Mouse (Mus musculus) limb, embryonic 14.5 days (tissue): ENCODE results near the gene Rab2b. TPM values are rescaled to one million over a fixed set of nuclear protein-coding genes. Genes with fewer than 3 reads are reported as not detected.
"Not testable (repeated sequence)": the region's sequence is repeated elsewhere in the genome, so short reads cannot be mapped to it uniquely, and the experiment has no call there.

Experiments
- ATAC-seq: fragments of 200-750 bp; cut with Nextera tagmentation; 2 replicates; pipeline ENCODE4 v1.8.0; 2017; ENCODE audit warnings: low read depth, moderate number of reproducible peaks, moderate TSS enrichment; ENCODE audit not compliant: low FRiP score
- DNase-seq: peaks from one replicate; pipeline ENCODE4 v3.0.0-alpha.2; 2015; ENCODE audit warnings: low spot score
- H3K27ac ChIP-seq: fragments of 300-500 bp; sonication (generic); replicated peaks from 2 replicates; pipeline ENCODE4 v1.5.1; 2014; ENCODE audit warnings: low read depth, mild to moderate bottlenecking, low read length, moderate library complexity, mixed read lengths
- H3K27me3 ChIP-seq: fragments of 300-500 bp; sonication (generic); 2 replicates; pipeline ENCODE4 v1.6.1; 2014; ENCODE audit warnings: low read length, mixed read lengths; ENCODE audit not compliant: control insufficient read depth, insufficient read depth
- H3K36me3 ChIP-seq: fragments of 300-500 bp; sonication (generic); 2 replicates; pipeline ENCODE4 v1.6.1; 2014; ENCODE audit warnings: mild to moderate bottlenecking, low read length, moderate library complexity, mixed read lengths; ENCODE audit not compliant: control insufficient read depth, insufficient read depth
- H3K4me1 ChIP-seq: fragments of 300-500 bp; sonication (generic); 2 replicates; pipeline ENCODE4 v1.6.1; 2014; ENCODE audit warnings: antibody characterized with exemption, low read length, mixed read lengths; ENCODE audit not compliant: control insufficient read depth, insufficient read depth
- H3K4me2 ChIP-seq: fragments of 300-500 bp; sonication (generic); replicated peaks from 2 replicates; pipeline ENCODE4 v1.6.1; 2014; ENCODE audit warnings: low read depth, mild to moderate bottlenecking, low read length, moderate library complexity; ENCODE audit not compliant: severe bottlenecking
- H3K4me3 ChIP-seq: fragments of 300-500 bp; sonication (generic); replicated peaks from 2 replicates; pipeline ENCODE4 v1.5.1; 2014; ENCODE audit warnings: low read length
- H3K9ac ChIP-seq: fragments of 300-500 bp; sonication (generic); 2 replicates; pipeline ENCODE4 v1.6.1; 2014; ENCODE audit warnings: mild to moderate bottlenecking, low read depth, low read length, moderate library complexity; ENCODE audit not compliant: severe bottlenecking
- H3K9me3 ChIP-seq: fragments of 300-500 bp; sonication (generic); 2 replicates; pipeline ENCODE4 v1.6.1; 2016; ENCODE audit warnings: low read length; ENCODE audit not compliant: control insufficient read depth
- POLR2A ChIP-seq: fragments of 200-500 bp; IDR thresholded peaks from 2 replicates; pipeline ENCODE4 v1.8.0; 2012; ENCODE audit warnings: inconsistent platforms, mild to moderate bottlenecking, moderate library complexity, borderline replicate concordance; ENCODE audit not compliant: insufficient read depth, insufficient read length; ENCODE audit errors: extremely low read depth
- WGBS: fragments of 180-500 bp; shearing (Covaris S2); extraction: QIAGEN DNeasy Blood & Tissue Kit; methylation state at CpG from one replicate; pipeline ENCODE4 v1.1.7; 2014; 5-methylcytosine and 5-hydroxymethylcytosine counted together
- polyA plus RNA-seq, 2 experiments: library from polyadenylated mRNA; depleted of rRNA in 1 of 2; stranded (reverse) in 1 of 2; unstranded in 1 of 2; fragments of >200 nt; fragmentation: Nextera tagmentation in 1 of 2; extraction: Ambion mirVana in 1 of 2; gene quantifications; 2 replicates each; pipeline versions ENCODE4 v1.2.1 to v1.2.3; 2012 to 2014

Rab2b gene
- polyA plus RNA-seq, 2 experiments: 21.4 to 29.5 TPM

GRCm38 (mm10) chr14:52313931-52314807 lies 34.8 kb upstream of the Rab2b start:
- H3K4me3 ChIP-seq: no peak overlapping the region

GRCm38 (mm10) chr14:52310906-52311305 lies 31.6 kb upstream of the Rab2b start:
- no peak for TF ChIP-seq POLR2A
- Histone ChIP-seq H3K4me2 (no peak overlapping the region), H3K9ac (no peak overlapping the region), H3K27ac (no peak overlapping the region), H3K4me1 (peaks cover 6% of the 10 kb centered on the region), H3K9me3 (no peaks in the 10 kb centered on the region), H3K27me3 (no peaks in the 10 kb centered on the region), H3K36me3 (peaks cover 54% of the 10 kb centered on the region), H3K4me3 (no peak overlapping the region)
- ATAC-seq: no peak
- no peak for DNase-seq
- WGBS: 93% methylated on average over 2 of the region's 2 CpGs

More at GRCm38 (mm10) chr14:52313931-52314807, 34.8 kb upstream of the Rab2b start:
- ATAC-seq (no peak), DNase-seq (no peak)
- Histone ChIP-seq H3K36me3 (peaks cover 51% of the 10 kb centered on the region), H3K4me1 (peaks cover 13% of the 10 kb centered on the region), H3K4me2 (peak overlapping the region; percentile 77), H3K27ac (no peak overlapping the region), H3K9me3 (no peaks in the 10 kb centered on the region), H3K27me3 (no peaks in the 10 kb centered on the region), H3K9ac (no peak overlapping the region)
- 85% methylated on average over 26 of the region's 26 CpGs for WGBS
- TF ChIP-seq POLR2A: no peak

DNA sequence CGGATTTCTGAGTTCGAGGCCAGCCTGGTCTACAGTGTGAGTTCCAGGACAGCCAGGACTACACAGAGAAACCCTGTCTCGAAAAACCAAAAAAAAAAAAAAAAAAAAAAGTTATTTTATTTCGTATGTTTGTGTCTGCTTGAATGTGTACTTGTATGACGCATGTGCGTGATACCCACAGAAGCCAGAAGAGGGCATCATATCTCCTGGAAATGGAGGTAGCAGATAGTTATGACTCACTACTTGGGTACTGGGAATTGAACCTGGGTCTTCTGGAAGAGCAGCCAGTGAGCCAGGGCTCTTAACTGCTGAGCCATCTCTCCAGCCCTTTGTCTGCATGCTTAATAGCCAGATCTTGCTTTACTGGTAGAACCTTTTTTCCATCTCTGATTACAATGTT lies 31.0 kb upstream of the Rab2b start:
- not testable (repeated sequence) for H3K4me1 ChIP-seq, DNase-seq, H3K9ac ChIP-seq, H3K27ac ChIP-seq, H3K4me2 ChIP-seq, ATAC-seq, H3K27me3 ChIP-seq, H3K4me3 ChIP-seq, H3K9me3 ChIP-seq
- WGBS: 92% methylated on average over 5 of the region's 6 CpGs
- H3K36me3 ChIP-seq: peaks cover 54% of the 10 kb centered on the region

- no peak for TF ChIP-seq POLR2A
- Histone ChIP-seq H3K27ac (no peak overlapping the region), H3K9me3 (no peaks in the 10 kb centered on the region), H3K27me3 (no peaks in the 10 kb centered on the region), H3K4me3 (no peak overlapping the region), H3K4me1 (peaks cover 4% of the 10 kb centered on the region; the same call in 1 of the 2 replicates), H3K4me2 (no peak overlapping the region), H3K9ac (no peak overlapping the region), H3K36me3 (peaks cover 17% of the 10 kb centered on the region)
- 98% methylated on average over 2 of the region's 2 CpGs for WGBS
- DNase-seq (no peak), ATAC-seq (no peak)
Observed at GRCm38 (mm10) chr14:52306100-52306499, 26.8 kb upstream of the Rab2b start.

DNA sequence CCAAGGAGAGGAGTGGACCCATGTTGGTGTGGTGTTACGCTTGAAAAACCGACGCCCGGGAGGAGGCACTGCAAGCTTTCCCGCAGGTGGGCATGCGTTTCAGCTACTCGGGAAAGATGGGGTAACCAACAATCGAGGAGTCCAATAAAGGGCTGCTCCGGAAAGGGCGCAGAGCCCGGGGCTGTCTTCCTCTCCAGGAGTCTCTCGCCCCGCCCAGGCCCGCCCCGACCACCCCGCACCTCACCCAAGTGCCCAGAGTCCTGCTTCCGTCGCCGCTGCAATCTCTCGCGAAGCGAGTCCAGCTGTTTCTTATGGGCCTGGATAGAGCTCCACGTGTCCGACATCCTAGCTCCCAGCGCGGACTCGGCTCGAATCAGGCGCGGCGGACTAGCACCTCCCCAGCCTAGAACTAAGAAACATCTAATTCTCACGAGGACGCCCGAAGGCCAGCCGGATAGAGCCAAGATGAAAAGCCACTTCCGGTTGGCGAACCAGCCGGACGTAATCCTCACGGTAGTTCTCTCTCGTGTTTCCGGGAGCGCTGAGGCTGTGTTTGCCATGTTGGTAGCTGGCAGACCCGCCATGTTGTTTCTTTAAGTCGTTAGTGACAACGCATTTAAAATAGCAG lies 25.4 kb upstream of the Rab2b start, which contains the start of gene Mettl3:
Mettl3 (minus strand) TSS at position 485 of the 628 bp plus-strand sequence.
- H3K4me2 ChIP-seq: peak within 1 kb of the TSS; percentile 71
- DNase-seq: peak; percentile 98
- peak; percentile 23; the same call in 1 of the 2 replicates for TF ChIP-seq POLR2A
- H3K4me1 ChIP-seq: peaks cover 4% of the 10 kb centered on the region; the same call in 1 of the 2 replicates
- peak within 1 kb of the TSS; percentile 74 for H3K9ac ChIP-seq
- H3K36me3 ChIP-seq: peaks cover 16% of the 10 kb centered on the region
- 0% methylated on average over 46 of the region's 46 CpGs for WGBS
- peak within 1 kb of the TSS; percentile 92 for H3K27ac ChIP-seq
- peak within 1 kb of the TSS; percentile 66 for H3K4me3 ChIP-seq
- ATAC-seq: peak; percentile 96
- H3K9me3 ChIP-seq: no peaks in the 10 kb centered on the region
- H3K27me3 ChIP-seq: no peaks in the 10 kb centered on the region

- H3K27me3 ChIP-seq, DNase-seq, H3K9me3 ChIP-seq, ATAC-seq, H3K27ac ChIP-seq, H3K4me3 ChIP-seq, H3K4me2 ChIP-seq, H3K4me1 ChIP-seq, H3K9ac ChIP-seq: not testable (repeated sequence)
- peaks cover 18% of the 10 kb centered on the region for H3K36me3 ChIP-seq
- WGBS: 90% methylated on average over 3 of the region's 3 CpGs
Observed at GRCm38 (mm10) chr14:52303517-52303916, 24.2 kb upstream of the Rab2b start.
